Mouse (Mus musculus) embryonic facial prominence, embryonic 14.5 days (tissue): ENCODE results near the gene Ttc3. TPM values are rescaled to one million over a fixed set of nuclear protein-coding genes. Genes with fewer than 3 reads are reported as not detected.

Source experiments
- ATAC-seq: fragments of 200-750 bp; cut with Nextera tagmentation; 2 replicates; pipeline ENCODE4 v1.8.0; 2017; ENCODE audit warnings: low read depth, moderate number of reproducible peaks, moderate TSS enrichment
- DNase-seq: peaks from one replicate; pipeline ENCODE4 v3.0.0-alpha.2; 2015; ENCODE audit warnings: low spot score
- H3K27ac ChIP-seq: fragments of 300-500 bp; sonication (generic); replicated peaks from 2 replicates; pipeline ENCODE4 v1.5.1; 2014; ENCODE audit warnings: low read depth, mild to moderate bottlenecking, low read length, moderate library complexity
- H3K27me3 ChIP-seq: fragments of 300-500 bp; sonication (generic); replicated peaks from 2 replicates; pipeline ENCODE4 v1.6.1; 2014; ENCODE audit warnings: low read length; ENCODE audit not compliant: control insufficient read depth, insufficient read depth
- H3K36me3 ChIP-seq: fragments of 300-500 bp; sonication (generic); 2 replicates; pipeline ENCODE4 v1.6.1; 2014; ENCODE audit warnings: low read length, mixed read lengths; ENCODE audit not compliant: control insufficient read depth, insufficient read depth
- H3K4me1 ChIP-seq: fragments of 300-500 bp; sonication (generic); 2 replicates; pipeline ENCODE4 v1.6.1; 2014; ENCODE audit warnings: antibody characterized with exemption, low read length; ENCODE audit not compliant: control insufficient read depth, insufficient read depth
- H3K4me2 ChIP-seq: fragments of 300-500 bp; sonication (generic); 2 replicates; pipeline ENCODE4 v1.6.1; 2014; ENCODE audit warnings: low read depth, mild to moderate bottlenecking, low read length, moderate library complexity, mixed read lengths
- H3K4me3 ChIP-seq: fragments of 300-500 bp; sonication (generic); 2 replicates; pipeline ENCODE4 v1.5.1; 2014; ENCODE audit warnings: low read depth, mild to moderate bottlenecking, low read length
- H3K9ac ChIP-seq: fragments of 300-500 bp; sonication (generic); 2 replicates; pipeline ENCODE4 v1.6.1; 2014; ENCODE audit warnings: low read depth, mild to moderate bottlenecking, low read length, moderate library complexity, mixed read lengths
- H3K9me3 ChIP-seq: fragments of 300-500 bp; sonication (generic); 2 replicates; pipeline ENCODE4 v1.6.1; 2016; ENCODE audit warnings: low read length; ENCODE audit not compliant: control insufficient read depth
- WGBS: fragments of 180-500 bp; shearing (Covaris S2); extraction: QIAGEN DNeasy Blood & Tissue Kit; methylation state at CpG from one replicate; pipeline ENCODE4 v1.1.7; 2014; 5-methylcytosine and 5-hydroxymethylcytosine counted together
- polyA plus RNA-seq: library from polyadenylated mRNA; unstranded; fragments of >200 nt; fragmentation: Nextera tagmentation; extraction: Ambion mirVana; gene quantifications from 2 replicates; pipeline ENCODE4 v1.2.1, GENCODE M21; 2014

The Ttc3 gene
- polyA plus RNA-seq, 1 experiment from 2014 or later = 270 TPM

DNA sequence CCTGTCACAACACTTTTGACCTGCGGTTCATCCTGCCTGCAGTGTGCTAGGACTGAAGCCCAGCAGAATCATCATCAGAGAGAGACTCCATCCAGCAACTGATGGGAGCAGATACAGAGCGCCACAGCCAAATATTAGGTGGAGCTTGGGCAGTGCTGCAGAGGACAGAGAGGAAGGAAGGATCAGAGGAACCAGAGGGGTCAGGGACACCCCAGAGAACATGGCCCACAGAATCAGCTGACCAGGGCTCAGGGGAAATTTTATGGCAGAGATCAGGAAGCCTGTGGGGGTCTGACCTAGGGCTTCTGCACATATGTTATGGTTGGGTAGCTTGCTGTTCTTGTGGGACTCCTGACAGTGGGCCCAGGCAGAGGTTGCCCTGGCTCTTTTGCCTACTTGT is 147.2 kb downstream of the Ttc3 start:
- no peak overlapping the region for H3K4me3 ChIP-seq
- no peaks in the 10 kb centered on the region for H3K27me3 ChIP-seq
- WGBS = 90% methylated on average over 2 of the region's 2 CpGs
- no peaks in the 10 kb centered on the region for H3K9me3 ChIP-seq
- H3K36me3 ChIP-seq = no peaks in the 10 kb centered on the region
- H3K27ac ChIP-seq = no peak overlapping the region
- no peak overlapping the region for H3K4me2 ChIP-seq
- H3K9ac ChIP-seq = no peak overlapping the region
- ATAC-seq (no peak), DNase-seq (no peak)
- 0 out of 2 replicates have a peak, but pooled peaks cover 3% of the 10 kb centered on the region for H3K4me1 ChIP-seq

Other genes starting within 250 kb of the Ttc3 start
- gene Hlcs, start 57.0 kb upstream of the Ttc3 start, polyA plus RNA-seq = 6.8 and 8.2 TPM in 2 replicates
- 4.9 and 6.9 TPM in 2 replicates for gene Ripply3, start 42.2 kb upstream of the Ttc3 start, polyA plus RNA-seq
- 125 and 131 TPM in 2 replicates for gene Pigp, start 1.2 kb downstream of the Ttc3 start, polyA plus RNA-seq
- gene Vps26c, start 156.2 kb downstream of the Ttc3 start, polyA plus RNA-seq = 54.9 and 56.6 TPM in 2 replicates
- gene Dyrk1a, start 199.4 kb downstream of the Ttc3 start, polyA plus RNA-seq = 11.2 and 12.1 TPM in 2 replicates